Mouse (Mus musculus) lung, adult 2 months (tissue): ENCODE results near the gene Gm6358.

Experiments
- CTCF ChIP-seq: fragments of 200-500 bp; IDR thresholded peaks from 2 replicates; pipeline ENCODE4 v1.5.1; 2011; ENCODE audit warnings: mild to moderate bottlenecking, low read length, control low read depth; ENCODE audit not compliant: insufficient read depth
- POLR2A ChIP-seq: fragments of 200-500 bp; IDR thresholded peaks from 2 replicates; pipeline ENCODE4 v1.6.1; 2011; ENCODE audit warnings: low read depth, mild to moderate bottlenecking, control low read depth, low read length, borderline replicate concordance; ENCODE audit errors: extremely low read depth

GRCm38 (mm10) chr16:89174435-89174834 lies 33.8 kb downstream of the Gm6358 start, which contains the start of gene 1110057P08Rik:
- no peak for TF ChIP-seq POLR2A
- TF ChIP-seq CTCF = no peak
